Mouse (Mus musculus) intestine, embryonic 16.5 days (tissue): ENCODE results near the gene Gipc2. TPM values are rescaled to one million over a fixed set of nuclear protein-coding genes. Genes with fewer than 3 reads are reported as not detected.

Experiments
- ATAC-seq: fragments of 200-750 bp; cut with Nextera tagmentation; 2 replicates; pipeline ENCODE4 v1.8.0; 2017; ENCODE audit warnings: moderate TSS enrichment, moderate library complexity
- H3K27ac ChIP-seq: fragments of 300-500 bp; sonication (generic); 2 replicates; pipeline ENCODE4 v1.5.1; 2014; ENCODE audit warnings: mild to moderate bottlenecking, low read length
- H3K27me3 ChIP-seq: fragments of 300-500 bp; sonication (generic); replicated peaks from 2 replicates; pipeline ENCODE4 v1.6.1; 2014; ENCODE audit warnings: low read length, control low read depth, mixed read lengths; ENCODE audit not compliant: control insufficient read depth, insufficient read depth
- H3K36me3 ChIP-seq: fragments of 300-500 bp; sonication (generic); 2 replicates; pipeline ENCODE4 v1.6.1; 2014; ENCODE audit warnings: low read length, control low read depth; ENCODE audit not compliant: control insufficient read depth, insufficient read depth
- H3K4me1 ChIP-seq: fragments of 300-500 bp; sonication (generic); 2 replicates; pipeline ENCODE4 v1.6.1; 2014; ENCODE audit warnings: low read length, control low read depth, mixed read lengths; ENCODE audit not compliant: control insufficient read depth, insufficient read depth
- H3K4me2 ChIP-seq: fragments of 300-500 bp; sonication (generic); 2 replicates; pipeline ENCODE4 v1.6.1; 2014; ENCODE audit warnings: low read depth, low read length, control low read depth
- H3K4me3 ChIP-seq: fragments of 300-500 bp; sonication (generic); 2 replicates; pipeline ENCODE4 v1.5.1; 2014; ENCODE audit warnings: mild to moderate bottlenecking, low read length
- H3K9ac ChIP-seq: fragments of 300-500 bp; sonication (generic); 2 replicates; pipeline ENCODE4 v1.6.1; 2014; ENCODE audit warnings: low read depth, low read length
- H3K9me3 ChIP-seq: fragments of 300-500 bp; sonication (generic); 2 replicates; pipeline ENCODE4 v1.6.1; 2016; ENCODE audit warnings: low read length, control low read depth; ENCODE audit not compliant: control insufficient read depth
- WGBS: fragments of 180-500 bp; shearing (Covaris S2); extraction: QIAGEN DNeasy Blood & Tissue Kit; methylation state at CpG from one replicate; pipeline ENCODE4 v1.1.7; 2014; 5-methylcytosine and 5-hydroxymethylcytosine counted together
- polyA plus RNA-seq: library from polyadenylated mRNA; unstranded; fragments of >200 nt; fragmentation: Nextera tagmentation; extraction: Ambion mirVana; gene quantifications from 2 replicates; pipeline ENCODE4 v1.2.1, GENCODE M21; 2015

Gipc2 gene
- polyA plus RNA-seq, 1 experiment from 2014 or later = 244 TPM

DNA sequence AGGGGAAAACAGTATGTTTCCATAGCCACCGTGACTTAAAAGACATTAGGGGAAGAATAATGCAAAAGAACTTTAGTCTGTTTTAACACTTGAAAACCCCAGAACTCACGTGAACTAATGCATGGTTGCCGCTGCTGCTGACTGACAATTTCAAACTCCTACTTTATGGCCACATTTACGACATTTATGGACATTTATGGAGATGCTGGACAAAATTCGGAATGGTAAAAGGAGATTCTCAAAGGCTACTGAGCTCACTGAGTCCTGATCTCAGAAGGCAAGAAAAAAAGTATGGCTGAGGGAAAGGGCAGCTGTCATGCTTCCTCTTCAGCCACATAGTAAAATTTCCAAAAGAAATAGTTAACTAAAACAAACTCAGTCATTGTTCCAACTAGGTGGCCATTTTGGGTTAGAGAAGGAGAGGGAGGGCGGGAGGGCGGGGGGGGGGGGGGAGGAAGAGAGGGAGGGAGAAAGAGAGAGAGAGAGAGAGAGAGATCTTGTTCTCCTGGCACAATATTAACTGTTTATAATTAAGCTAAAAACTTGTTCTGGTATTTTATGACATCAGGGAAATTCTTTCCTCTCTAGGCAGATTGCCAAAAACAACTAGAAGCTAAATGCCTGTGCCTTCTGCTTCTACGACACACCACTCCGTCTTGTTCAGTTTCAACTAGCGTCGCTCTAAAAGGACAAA is 26.4 kb upstream of the Gipc2 start:
- Histone ChIP-seq H3K4me1 (peaks cover 7% of the 10 kb centered on the region; the same call in 1 of the 2 replicates), H3K9me3 (no peaks in the 10 kb centered on the region), H3K36me3 (no peaks in the 10 kb centered on the region), H3K27me3 (no peaks in the 10 kb centered on the region), H3K9ac (peak overlapping the region; percentile 63), H3K27ac (peak overlapping the region; percentile 90), H3K4me2 (peak overlapping the region; percentile 63), H3K4me3 (peak overlapping the region; percentile 52)
- ATAC-seq = peak; percentile 27; the same call in 1 of the 2 replicates
- 8% methylated on average over 10 of the region's 11 CpGs for WGBS

GRCm38 (mm10) chr3:152191791-152192237 is 25.8 kb upstream of the Gipc2 start:
- Histone ChIP-seq H3K27me3 (no peaks in the 10 kb centered on the region), H3K36me3 (no peaks in the 10 kb centered on the region), H3K27ac (peak overlapping the region; percentile 90), H3K9me3 (no peaks in the 10 kb centered on the region), H3K9ac (peak overlapping the region; percentile 63), H3K4me2 (peak overlapping the region; percentile 63), H3K4me1 (peaks cover 7% of the 10 kb centered on the region; the same call in 1 of the 2 replicates), H3K4me3 (peak overlapping the region; percentile 52)
- WGBS = 8% methylated on average over 6 of the region's 6 CpGs
- ATAC-seq = peak; percentile 46; the same call in 1 of the 2 replicates

DNA sequence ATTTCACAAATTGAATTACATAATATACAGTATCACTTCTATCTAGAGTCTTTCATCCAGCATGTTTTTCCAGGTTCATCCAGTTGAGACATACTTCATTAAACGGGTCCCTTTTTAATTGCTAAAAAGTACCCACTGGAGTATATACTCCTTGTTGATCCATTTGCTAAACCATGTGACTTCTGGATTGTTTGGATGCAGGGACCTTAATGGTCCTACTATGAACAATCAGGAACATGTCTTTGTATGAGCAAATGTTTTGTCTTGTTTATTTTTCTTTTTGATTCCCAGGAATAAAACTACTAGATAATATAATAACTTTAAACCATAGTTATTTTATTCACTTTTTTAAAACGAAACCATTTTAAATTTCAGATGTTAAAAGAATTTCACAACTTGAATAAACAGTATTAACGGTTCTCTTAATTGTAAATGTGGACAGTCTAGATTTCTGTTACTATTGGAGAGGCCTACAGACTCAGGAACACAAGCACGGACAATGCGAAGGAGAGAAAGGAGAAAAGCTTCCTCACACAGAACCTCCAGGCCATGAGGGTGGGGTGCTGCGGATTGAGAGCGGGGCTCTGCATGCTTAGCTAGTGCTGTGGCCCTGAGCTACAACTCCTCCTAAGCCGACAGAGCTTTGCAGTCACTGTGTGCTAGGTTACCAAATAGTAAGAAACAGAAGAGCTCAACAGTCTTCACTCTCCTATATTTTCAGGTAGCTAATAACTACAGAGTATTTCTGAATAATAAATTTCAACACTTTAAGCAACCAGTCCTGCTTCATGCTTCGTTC is 24.8 kb upstream of the Gipc2 start:
- no peaks in the 10 kb centered on the region for H3K27me3 ChIP-seq
- WGBS = 74% methylated on average over 9 of the region's 9 CpGs
- H3K36me3 ChIP-seq = no peaks in the 10 kb centered on the region
- no peaks in the 10 kb centered on the region for H3K9me3 ChIP-seq
- H3K4me1 ChIP-seq = peaks cover 7% of the 10 kb centered on the region; the same call in 1 of the 2 replicates
- H3K9ac ChIP-seq = peak overlapping the region; percentile 52; the same call in 1 of the 2 replicates
- H3K4me2 ChIP-seq = peak overlapping the region; percentile 51
- peak overlapping the region; percentile 32 for H3K4me3 ChIP-seq
- no peak for ATAC-seq
- H3K27ac ChIP-seq = no peak overlapping the region

DNA sequence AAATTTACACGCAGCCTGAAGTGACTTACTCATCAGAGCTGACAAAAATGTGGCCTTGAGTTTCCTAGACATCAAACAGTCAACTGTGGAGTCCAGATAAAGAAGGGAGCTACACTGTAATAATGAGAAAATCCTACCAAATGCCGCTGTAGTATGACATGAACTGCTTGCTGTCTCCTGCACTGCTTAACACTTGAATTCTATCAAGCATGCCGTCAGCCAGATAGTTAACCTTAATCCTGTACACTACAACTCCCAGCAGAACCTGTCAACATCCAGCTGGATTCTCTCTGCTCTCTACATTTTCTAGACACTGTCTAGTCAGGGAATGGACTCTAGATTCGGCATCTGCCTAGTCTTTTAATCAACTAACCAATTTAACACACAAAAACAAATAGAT is 23.3 kb upstream of the Gipc2 start:
- H3K4me2 ChIP-seq = peak overlapping the region; percentile 20; the same call in 1 of the 2 replicates
- no peaks in the 10 kb centered on the region for H3K9me3 ChIP-seq
- H3K4me3 ChIP-seq = no peak overlapping the region
- H3K9ac ChIP-seq = no peak overlapping the region
- peaks cover 7% of the 10 kb centered on the region; the same call in 1 of the 2 replicates for H3K4me1 ChIP-seq
- 42% methylated on average over 4 of the region's 4 CpGs for WGBS
- H3K27ac ChIP-seq = no peak overlapping the region; the same call in 1 of the 2 replicates
- ATAC-seq = no peak
- H3K36me3 ChIP-seq = 0 out of 2 replicates have a peak, but pooled peaks cover 4% of the 10 kb centered on the region
- no peaks in the 10 kb centered on the region for H3K27me3 ChIP-seq

GRCm38 (mm10) chr3:152186106-152186505 is 20.1 kb upstream of the Gipc2 start:
- Histone ChIP-seq H3K9me3 (no peaks in the 10 kb centered on the region), H3K27ac (no peak overlapping the region), H3K9ac (no peak overlapping the region), H3K4me2 (no peak overlapping the region), H3K36me3 (0 out of 2 replicates have a peak, but pooled peaks cover 4% of the 10 kb centered on the region), H3K4me3 (no peak overlapping the region), H3K27me3 (no peaks in the 10 kb centered on the region), H3K4me1 (peaks cover 7% of the 10 kb centered on the region; the same call in 1 of the 2 replicates)
- no peak for ATAC-seq
- 64% methylated on average over 6 of the region's 6 CpGs for WGBS

DNA sequence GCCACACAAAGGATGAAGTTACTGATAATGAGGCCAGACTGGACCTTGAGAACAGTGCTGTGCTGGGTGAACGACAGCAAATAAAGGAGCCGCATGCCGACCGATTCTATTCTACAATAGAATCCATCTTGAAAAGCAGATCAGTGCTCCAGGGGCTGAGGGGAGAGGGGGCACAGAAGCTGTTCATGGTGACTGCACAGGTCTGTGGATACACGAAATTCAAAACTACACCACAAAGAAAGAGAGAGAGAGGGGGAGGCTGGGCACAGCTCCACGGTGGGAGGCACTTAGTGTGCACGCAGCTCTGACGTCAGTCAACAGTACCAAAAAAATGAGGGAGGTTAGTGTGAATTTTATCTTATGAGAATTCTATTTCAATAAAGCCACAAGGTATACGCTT is 17.5 kb upstream of the Gipc2 start:
- H3K4me2 ChIP-seq = no peak overlapping the region
- no peak overlapping the region for H3K27ac ChIP-seq
- no peak for ATAC-seq
- no peak overlapping the region for H3K4me3 ChIP-seq
- no peaks in the 10 kb centered on the region for H3K27me3 ChIP-seq
- 84% methylated on average over 9 of the region's 9 CpGs for WGBS
- H3K9ac ChIP-seq = no peak overlapping the region
- H3K36me3 ChIP-seq = 0 out of 2 replicates have a peak, but pooled peaks cover 4% of the 10 kb centered on the region
- H3K9me3 ChIP-seq = 0 out of 2 replicates have a peak, but pooled peaks cover 3% of the 10 kb centered on the region
- peaks cover 3% of the 10 kb centered on the region; the same call in 1 of the 2 replicates for H3K4me1 ChIP-seq

DNA sequence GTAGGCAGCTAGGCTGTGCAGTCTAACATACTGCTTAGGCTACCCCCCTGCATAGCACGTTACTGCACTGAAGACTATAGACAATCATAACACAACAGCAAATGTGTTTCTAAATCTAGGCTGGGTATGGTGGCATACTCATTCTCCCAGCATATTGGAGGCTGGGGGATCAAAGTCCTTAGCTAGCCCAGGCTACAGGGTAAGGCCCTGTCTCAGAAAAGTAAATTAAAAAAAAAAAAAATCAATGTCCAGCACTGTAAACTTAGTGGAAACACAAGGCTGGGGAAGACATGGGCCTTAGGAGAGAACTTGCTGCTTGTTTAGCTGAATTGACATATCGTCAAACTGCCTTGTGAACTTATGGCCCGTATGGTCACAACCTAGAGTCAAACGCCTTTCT is 14.6 kb upstream of the Gipc2 start:
- no peak for ATAC-seq
- no peak overlapping the region for H3K4me2 ChIP-seq

GRCm38 (mm10) chr3:152179285-152179684 is 13.3 kb upstream of the Gipc2 start:
- no peaks in the 10 kb centered on the region for H3K27me3 ChIP-seq
- H3K9ac ChIP-seq = no peak overlapping the region
- WGBS = 20% methylated on average over 1 of the region's 1 CpGs
- H3K4me3 ChIP-seq = no peak overlapping the region
- H3K27ac ChIP-seq = peak overlapping the region; percentile 36; the same call in 1 of the 2 replicates
- no peaks in the 10 kb centered on the region for H3K36me3 ChIP-seq
- peaks cover 3% of the 10 kb centered on the region; the same call in 1 of the 2 replicates for H3K4me1 ChIP-seq
- peak; percentile 92 for ATAC-seq
- 0 out of 2 replicates have a peak overlapping the region, but pooled peaks have one; percentile 11 for H3K4me2 ChIP-seq
- H3K9me3 ChIP-seq = 0 out of 2 replicates have a peak, but pooled peaks cover 3% of the 10 kb centered on the region

More for the DNA sequence above, 14.6 kb upstream of the Gipc2 start:
- peaks cover 3% of the 10 kb centered on the region; the same call in 1 of the 2 replicates for H3K4me1 ChIP-seq
- no peak overlapping the region for H3K27ac ChIP-seq
- 73% methylated on average over 4 of the region's 4 CpGs for WGBS
- H3K9me3 ChIP-seq = 0 out of 2 replicates have a peak, but pooled peaks cover 3% of the 10 kb centered on the region
- H3K9ac ChIP-seq = no peak overlapping the region
- H3K36me3 ChIP-seq = 0 out of 2 replicates have a peak, but pooled peaks cover 4% of the 10 kb centered on the region
- H3K4me3 ChIP-seq = no peak overlapping the region
- H3K27me3 ChIP-seq = no peaks in the 10 kb centered on the region

DNA sequence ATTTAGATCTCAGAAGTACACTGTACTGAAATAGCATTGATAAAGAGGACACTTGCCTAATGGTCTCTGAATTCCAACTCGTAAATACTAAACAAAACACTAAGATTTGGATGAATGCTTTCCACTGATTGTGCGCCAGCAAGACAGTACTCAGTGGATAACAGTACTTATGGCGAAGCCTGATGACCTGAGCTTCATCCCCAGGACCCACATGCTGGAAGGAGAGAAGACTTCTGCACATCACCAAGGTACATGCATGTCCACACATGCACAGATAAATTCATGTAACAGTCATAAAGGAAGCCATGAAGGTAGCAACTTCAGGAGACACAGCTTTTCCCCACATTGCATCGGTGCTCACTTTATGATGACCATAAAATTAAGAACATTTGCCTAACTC is 12.8 kb upstream of the Gipc2 start:
- H3K9me3 ChIP-seq = 0 out of 2 replicates have a peak, but pooled peaks cover 3% of the 10 kb centered on the region
- H3K4me1 ChIP-seq = peaks cover 3% of the 10 kb centered on the region; the same call in 1 of the 2 replicates
- WGBS = 68% methylated on average over 4 of the region's 4 CpGs
- H3K27me3 ChIP-seq = no peaks in the 10 kb centered on the region
- no peaks in the 10 kb centered on the region for H3K36me3 ChIP-seq
- no peak overlapping the region for H3K4me3 ChIP-seq
- peak; percentile 26 for ATAC-seq
- H3K9ac ChIP-seq = no peak overlapping the region
- no peak overlapping the region for H3K4me2 ChIP-seq
- H3K27ac ChIP-seq = no peak overlapping the region
